Mouse (Mus musculus): ENCODE results near the gene Hspb1. TPM values are rescaled to one million over a fixed set of nuclear protein-coding genes. Genes with fewer than 3 reads are reported as not detected.

Hspb1 gene
- total RNA-seq (2021) = 100 to 1,000 TPM; 434 to 446 TPM
- 427 and 635 TPM in 2 replicates for polyA plus RNA-seq (2012; rRNA removed)
- long read RNA-seq, transcript Hspb1-201 (3 exons, 903 nt) = major isoform, 221 of 223 reads
- long read RNA-seq, partial matches to known transcripts = 0 of 223 reads
- long read RNA-seq, other reads (novel, unspliced or antisense) = 2 of 223 reads

GRCm38 (mm10) chr5:135887675-135888102 is at the start of gene Hspb1:
Hspb1 (plus strand) TSS chr5:135887919.
- H3K4me3 ChIP-seq = peak within 1 kb of the TSS; percentile 91
- no peaks in the 10 kb centered on the region for H3K4me1 ChIP-seq (ENCODE audit: control insufficient read depth, insufficient read depth, low read length)
- peak; percentile 95 to 96 for DNase-seq
- peak; percentile 86; the same call in 1 of the 2 replicates for TF ChIP-seq EP300 (IDR thresholded peaks at IDR 0.05; ENCODE audit: insufficient read depth, low read depth, low read length)
- peak; percentile 22; the same call in 1 of the 2 replicates for TF ChIP-seq CTCF (IDR thresholded peaks at IDR 0.05)
- peak; percentile 94 for TF ChIP-seq POLR2A (IDR thresholded peaks at IDR 0.05; ENCODE audit: insufficient read depth, low read depth, low read length)
- H3K27ac ChIP-seq = peak within 1 kb of the TSS; percentile 94
- H3K79me2 ChIP-seq (replicated peaks; ENCODE audit: control insufficient read depth, insufficient read depth, low read length) = no peaks in the 10 kb centered on the region
- H3K27me3 ChIP-seq (ENCODE audit: control insufficient read depth, insufficient read depth, low read length) = no peaks in the 10 kb centered on the region
- intact Hi-C loops (cut with DNase I) = loop anchor here (1.0 kb wide), 1 partner anchor 70 kb away; no protein-coding TSS in a partner anchor
- no peaks in the 10 kb centered on the region for H3K36me3 ChIP-seq (ENCODE audit: control insufficient read depth, insufficient read depth, low read length)
- 1% methylated on average over 24 of the region's 24 CpGs for WGBS
- H3K9ac ChIP-seq (ENCODE audit: low read depth, low read length) = peak within 1 kb of the TSS; percentile 91

- intact Hi-C loops (cut with DNase I) = no loop called here
- H3K27ac ChIP-seq = no peak overlapping the region
These were observed 46.1 kb upstream of the Hspb1 start for GRCm38 (mm10) chr5:135841651-135842050.

GRCm38 (mm10) chr5:135843418-135843817 is 44.3 kb upstream of the Hspb1 start:
- no peak for DNase-seq
- peaks cover 2% of the 10 kb centered on the region; the same call in 1 of the 2 replicates for H3K27me3 ChIP-seq (ENCODE audit: control insufficient read depth, insufficient read depth, low read length)
- 21% methylated on average over 5 of the region's 5 CpGs for WGBS
- H3K79me2 ChIP-seq (replicated peaks; ENCODE audit: control insufficient read depth, insufficient read depth, low read length) = no peaks in the 10 kb centered on the region
- H3K4me3 ChIP-seq = no peak overlapping the region
- no peaks in the 10 kb centered on the region for H3K36me3 ChIP-seq (ENCODE audit: control insufficient read depth, insufficient read depth, low read length)
- H3K4me1 ChIP-seq (ENCODE audit: control insufficient read depth, insufficient read depth, low read length) = no peaks in the 10 kb centered on the region
- no peak overlapping the region for H3K27ac ChIP-seq
- intact Hi-C loops (cut with DNase I) = no loop called here
- H3K9ac ChIP-seq (ENCODE audit: low read depth, low read length) = no peak overlapping the region
- TF ChIP-seq EP300 (IDR thresholded peaks at IDR 0.05; ENCODE audit: insufficient read depth, low read depth, low read length) (no peak), CTCF (IDR thresholded peaks at IDR 0.05) (no peak), POLR2A (IDR thresholded peaks at IDR 0.05; ENCODE audit: insufficient read depth, low read depth, low read length) (no peak)

More at GRCm38 (mm10) chr5:135841651-135842050, 46.1 kb upstream of the Hspb1 start:
- Histone ChIP-seq H3K9ac (ENCODE audit: low read depth, low read length) (no peak overlapping the region), H3K4me1 (ENCODE audit: control insufficient read depth, insufficient read depth, low read length) (no peaks in the 10 kb centered on the region), H3K36me3 (ENCODE audit: control insufficient read depth, insufficient read depth, low read length) (no peaks in the 10 kb centered on the region), H3K4me3 (no peak overlapping the region), H3K79me2 (replicated peaks; ENCODE audit: control insufficient read depth, insufficient read depth, low read length) (no peaks in the 10 kb centered on the region), H3K27me3 (ENCODE audit: control insufficient read depth, insufficient read depth, low read length) (peaks cover 2% of the 10 kb centered on the region; the same call in 1 of the 2 replicates)
- TF ChIP-seq CTCF (IDR thresholded peaks at IDR 0.05) = no peak
- TF ChIP-seq POLR2A (IDR thresholded peaks at IDR 0.05; ENCODE audit: insufficient read depth, low read depth, low read length) = no peak
- TF ChIP-seq EP300 (IDR thresholded peaks at IDR 0.05; ENCODE audit: insufficient read depth, low read depth, low read length) = no peak
- WGBS = 59% methylated on average over 6 of the region's 6 CpGs
- DNase-seq = no peak

- TF ChIP-seq EP300 (IDR thresholded peaks at IDR 0.05; ENCODE audit: insufficient read depth, low read depth, low read length) (no peak), CTCF (IDR thresholded peaks at IDR 0.05) (no peak), POLR2A (IDR thresholded peaks at IDR 0.05; ENCODE audit: insufficient read depth, low read depth, low read length) (no peak)
- no peak overlapping the region for H3K27ac ChIP-seq
- no peaks in the 10 kb centered on the region for H3K36me3 ChIP-seq (ENCODE audit: control insufficient read depth, insufficient read depth, low read length)
- no peak for DNase-seq
- H3K9ac ChIP-seq (ENCODE audit: low read depth, low read length) = no peak overlapping the region
- H3K79me2 ChIP-seq (replicated peaks; ENCODE audit: control insufficient read depth, insufficient read depth, low read length) = no peaks in the 10 kb centered on the region
- no peaks in the 10 kb centered on the region for H3K4me1 ChIP-seq (ENCODE audit: control insufficient read depth, insufficient read depth, low read length)
- intact Hi-C loops (cut with DNase I) = no loop called here
- H3K27me3 ChIP-seq (ENCODE audit: control insufficient read depth, insufficient read depth, low read length) = peaks cover under 1% of the 10 kb centered on the region; the same call in 1 of the 2 replicates
- no peak overlapping the region for H3K4me3 ChIP-seq
- whole genome bisulfite sequencing = 67% methylated on average over 13 of the region's 13 CpGs
These were observed 41.9 kb upstream of the Hspb1 start for GRCm38 (mm10) chr5:135845676-135846320.

- WGBS = 67% methylated on average over 4 of the region's 4 CpGs
- peaks cover 12% of the 10 kb centered on the region for H3K27me3 ChIP-seq (ENCODE audit: control insufficient read depth, insufficient read depth, low read length)
- no peak overlapping the region for H3K4me3 ChIP-seq
- H3K36me3 ChIP-seq (ENCODE audit: control insufficient read depth, insufficient read depth, low read length) = no peaks in the 10 kb centered on the region
- no peak for DNase-seq
- intact Hi-C loops (cut with DNase I) = no loop called here
- no peaks in the 10 kb centered on the region for H3K79me2 ChIP-seq (replicated peaks; ENCODE audit: control insufficient read depth, insufficient read depth, low read length)
- no peak for TF ChIP-seq EP300 (IDR thresholded peaks at IDR 0.05; ENCODE audit: insufficient read depth, low read depth, low read length)
- TF ChIP-seq POLR2A (IDR thresholded peaks at IDR 0.05; ENCODE audit: insufficient read depth, low read depth, low read length) = no peak
- peak; percentile 12; the same call in 1 of the 2 replicates for TF ChIP-seq CTCF (IDR thresholded peaks at IDR 0.05)
- H3K27ac ChIP-seq = no peak overlapping the region
- no peaks in the 10 kb centered on the region for H3K4me1 ChIP-seq (ENCODE audit: control insufficient read depth, insufficient read depth, low read length)
- no peak overlapping the region for H3K9ac ChIP-seq (ENCODE audit: low read depth, low read length)
These were observed 40.3 kb upstream of the Hspb1 start for GRCm38 (mm10) chr5:135847460-135847859.

GRCm38 (mm10) chr5:135847881-135848280 is 39.8 kb upstream of the Hspb1 start:
- DNase-seq = no peak
- no peak overlapping the region for H3K4me3 ChIP-seq
- intact Hi-C loops (cut with DNase I) = no loop called here
- peaks cover 12% of the 10 kb centered on the region for H3K27me3 ChIP-seq (ENCODE audit: control insufficient read depth, insufficient read depth, low read length)
- H3K27ac ChIP-seq = no peak overlapping the region
- no peak for TF ChIP-seq POLR2A (IDR thresholded peaks at IDR 0.05; ENCODE audit: insufficient read depth, low read depth, low read length)
- no peak for TF ChIP-seq EP300 (IDR thresholded peaks at IDR 0.05; ENCODE audit: insufficient read depth, low read depth, low read length)
- no peak for TF ChIP-seq CTCF (IDR thresholded peaks at IDR 0.05)
- WGBS = 83% methylated on average over 3 of the region's 3 CpGs
- H3K4me1 ChIP-seq (ENCODE audit: control insufficient read depth, insufficient read depth, low read length) = no peaks in the 10 kb centered on the region
- no peaks in the 10 kb centered on the region for H3K36me3 ChIP-seq (ENCODE audit: control insufficient read depth, insufficient read depth, low read length)
- H3K9ac ChIP-seq (ENCODE audit: low read depth, low read length) = no peak overlapping the region
- no peaks in the 10 kb centered on the region for H3K79me2 ChIP-seq (replicated peaks; ENCODE audit: control insufficient read depth, insufficient read depth, low read length)
